Mouse (Mus musculus): ENCODE measurements around the gene Slc24a4. TPM values are rescaled to one million over a fixed set of nuclear protein-coding genes. Genes with fewer than 3 reads are reported as not detected.

The Slc24a4 gene
- polyA plus RNA-seq, 1 experiment from 2014 or later, result 0.16 TPM

DNA sequence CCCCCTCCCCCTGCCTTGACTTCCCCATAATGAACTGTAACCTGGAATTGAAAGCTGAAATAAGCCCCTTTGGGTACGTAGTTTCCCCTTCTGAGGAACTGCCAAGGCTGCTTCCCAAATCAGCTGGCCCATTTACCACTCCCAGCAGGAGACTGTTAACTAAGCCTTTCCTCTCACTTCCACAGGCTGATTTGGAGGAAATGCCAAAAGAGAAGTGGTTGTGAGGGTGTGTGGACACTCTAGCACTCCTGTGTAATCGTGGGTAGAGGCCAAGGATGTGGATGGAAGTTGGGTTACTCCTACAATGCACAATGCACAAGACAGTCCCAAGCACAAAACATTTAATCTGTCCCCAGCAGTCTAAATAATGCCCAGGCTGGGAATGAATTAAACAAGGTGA is 153.6 kb downstream of the Slc24a4 start:
- peaks cover 4% of the 10 kb centered on the region; the same call in 1 of the 2 replicates for H3K4me1 ChIP-seq (replicated peaks; ENCODE audit: control insufficient read depth, insufficient read depth, low read length)
- H3K9ac ChIP-seq (ENCODE audit: low read length), result no peak overlapping the region
- DNase-seq (ENCODE audit: low spot score) (no peak), ATAC-seq (replicated peaks; ENCODE audit: low FRiP score) (no peak)
- no peak overlapping the region for H3K4me3 ChIP-seq (ENCODE audit: low read depth, low read length)
- peaks cover 9% of the 10 kb centered on the region for H3K27me3 ChIP-seq (ENCODE audit: control insufficient read depth, insufficient read depth, low read length)
- no peak overlapping the region for H3K27ac ChIP-seq (ENCODE audit: low read depth, low read length)
- 56% methylated on average over 2 of the region's 2 CpGs for WGBS
- H3K36me3 ChIP-seq (ENCODE audit: control insufficient read depth, insufficient read depth, low read length), result no peaks in the 10 kb centered on the region
- no peaks in the 10 kb centered on the region; the same call in 1 of the 2 replicates for H3K9me3 ChIP-seq (ENCODE audit: control insufficient read depth, low read length)
- no peak overlapping the region for H3K4me2 ChIP-seq (ENCODE audit: low read depth, low read length, severe bottlenecking)

DNA sequence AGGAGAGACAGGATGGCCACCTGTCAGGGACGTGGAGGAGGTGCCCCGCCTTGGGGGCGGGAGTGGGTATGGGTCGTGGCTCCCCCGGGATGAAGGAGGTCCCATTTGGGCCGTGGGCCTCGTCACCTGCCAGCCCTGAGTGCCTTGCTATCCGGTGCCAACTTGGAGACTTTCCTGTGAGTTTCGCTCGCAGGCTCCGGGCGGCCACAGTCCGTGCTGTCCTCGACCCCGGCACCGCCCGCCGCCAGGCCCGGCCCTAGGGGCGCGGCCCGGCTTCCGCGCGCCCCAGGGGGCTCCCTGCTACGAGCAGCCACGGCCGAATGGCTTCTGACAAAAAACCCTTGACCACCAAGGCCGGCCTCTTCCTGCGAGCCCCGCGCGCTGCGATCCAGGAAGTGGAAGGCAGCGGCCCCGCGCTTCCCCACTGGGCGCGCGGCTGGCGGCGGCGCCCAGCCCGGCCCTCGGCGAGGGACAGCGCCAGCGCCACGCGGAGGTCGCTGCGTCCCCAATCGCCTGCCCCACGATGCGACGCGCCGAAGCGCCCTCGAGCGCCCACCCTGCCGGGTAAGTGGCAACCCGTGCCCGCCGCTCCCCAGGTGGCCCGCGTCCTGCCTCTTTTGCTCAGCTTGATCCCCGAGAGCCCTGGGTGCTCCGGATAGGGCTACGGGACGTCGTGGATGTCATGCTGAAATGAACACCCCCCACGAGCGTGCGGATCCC is 154.4 kb downstream of the Slc24a4 start, which contains the start of gene Rin3:
TSS of gene Rin3 (plus strand) at position 286 of the 720 bp plus-strand sequence.
- H3K4me3 ChIP-seq (ENCODE audit: low read depth, low read length), result peak within 1 kb of the TSS; percentile 48
- no peaks in the 10 kb centered on the region for H3K36me3 ChIP-seq (ENCODE audit: control insufficient read depth, insufficient read depth, low read length)
- peaks cover 4% of the 10 kb centered on the region; the same call in 1 of the 2 replicates for H3K4me1 ChIP-seq (replicated peaks; ENCODE audit: control insufficient read depth, insufficient read depth, low read length)
- H3K9ac ChIP-seq (ENCODE audit: low read length), result peak within 1 kb of the TSS; percentile 62
- DNase-seq (ENCODE audit: low spot score), result peak; percentile 68
- peaks cover 9% of the 10 kb centered on the region for H3K27me3 ChIP-seq (ENCODE audit: control insufficient read depth, insufficient read depth, low read length)
- WGBS, result 1% methylated on average over 72 of the region's 75 CpGs
- no peak within 1 kb of the TSS for H3K27ac ChIP-seq (ENCODE audit: low read depth, low read length)
- no peaks in the 10 kb centered on the region; the same call in 1 of the 2 replicates for H3K9me3 ChIP-seq (ENCODE audit: control insufficient read depth, low read length)
- ATAC-seq (replicated peaks; ENCODE audit: low FRiP score), result peak; percentile 70
- peak within 1 kb of the TSS; percentile 96 for H3K4me2 ChIP-seq (ENCODE audit: low read depth, low read length, severe bottlenecking)

DNA sequence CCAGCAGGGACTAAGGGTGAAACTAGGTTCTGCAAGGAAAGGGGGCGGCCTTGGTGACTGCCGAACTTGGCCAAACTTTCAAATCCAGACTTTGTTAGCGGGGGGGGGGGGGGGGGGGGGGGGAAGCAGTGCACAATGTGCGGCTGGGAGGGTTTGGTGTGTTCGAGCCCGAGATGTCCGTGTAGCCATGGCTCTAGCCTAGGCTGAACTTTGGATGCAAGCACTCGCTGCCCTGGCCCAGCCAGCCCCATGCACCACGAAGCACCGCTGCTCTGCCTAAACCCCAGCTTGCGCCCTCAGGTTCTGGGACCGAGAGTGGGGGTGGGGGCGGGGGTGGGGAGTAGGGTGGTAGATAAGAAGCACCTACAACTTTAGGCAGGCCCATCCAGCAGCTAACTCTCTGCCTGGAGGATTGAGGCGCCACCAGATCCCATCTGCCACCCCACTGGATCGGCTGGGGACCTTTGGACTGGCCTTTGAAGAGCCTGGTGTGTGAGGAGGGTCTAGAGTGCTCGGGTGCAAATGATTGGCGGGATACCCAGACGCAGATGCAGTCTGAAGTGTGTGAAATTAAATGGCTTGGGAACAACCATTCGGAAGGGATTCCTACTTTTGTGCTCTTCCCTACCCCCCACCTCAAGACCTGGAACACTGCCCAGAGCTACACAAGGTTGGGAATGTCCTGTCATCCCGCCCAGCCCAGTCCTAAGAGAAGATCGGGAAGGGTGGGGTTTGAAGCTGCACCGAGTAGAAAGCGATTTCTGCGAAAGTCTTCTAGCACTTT is 155.1 kb downstream of the Slc24a4 start:
- Histone ChIP-seq H3K4me3 (ENCODE audit: low read depth, low read length) (peak overlapping the region; percentile 48), H3K27me3 (ENCODE audit: control insufficient read depth, insufficient read depth, low read length) (peaks cover 9% of the 10 kb centered on the region), H3K4me1 (replicated peaks; ENCODE audit: control insufficient read depth, insufficient read depth, low read length) (peaks cover 4% of the 10 kb centered on the region; the same call in 1 of the 2 replicates), H3K4me2 (ENCODE audit: low read depth, low read length, severe bottlenecking) (peak overlapping the region; percentile 96), H3K9me3 (ENCODE audit: control insufficient read depth, low read length) (no peaks in the 10 kb centered on the region), H3K27ac (ENCODE audit: low read depth, low read length) (no peak overlapping the region), H3K36me3 (ENCODE audit: control insufficient read depth, insufficient read depth, low read length) (no peaks in the 10 kb centered on the region), H3K9ac (ENCODE audit: low read length) (peak overlapping the region; percentile 62)
- peak; percentile 61 for DNase-seq (ENCODE audit: low spot score)
- peak; percentile 66 for ATAC-seq (replicated peaks; ENCODE audit: low FRiP score)
- 11% methylated on average over 20 of the region's 24 CpGs for WGBS

DNA sequence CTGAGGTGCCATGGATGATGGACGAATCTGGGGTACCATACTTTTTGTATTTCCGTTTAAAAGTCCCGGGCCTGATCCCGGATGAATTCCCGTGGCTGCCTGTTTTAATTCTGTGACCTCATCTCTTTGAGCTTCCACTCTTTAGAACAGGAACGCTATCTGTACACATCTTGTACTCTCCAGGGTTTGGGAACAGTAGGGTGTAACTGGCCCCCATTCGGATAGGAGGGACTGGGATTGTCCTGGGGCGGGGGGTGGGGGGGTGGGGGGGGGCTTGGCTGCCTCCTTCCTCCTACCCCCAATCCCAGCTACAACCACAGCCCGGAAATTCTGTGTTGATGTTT is 155.7 kb downstream of the Slc24a4 start:
- Histone ChIP-seq H3K27me3 (ENCODE audit: control insufficient read depth, insufficient read depth, low read length) (peaks cover 9% of the 10 kb centered on the region), H3K4me2 (ENCODE audit: low read depth, low read length, severe bottlenecking) (peak overlapping the region; percentile 96; the same call in 1 of the 2 replicates), H3K4me1 (replicated peaks; ENCODE audit: control insufficient read depth, insufficient read depth, low read length) (peaks cover 4% of the 10 kb centered on the region; the same call in 1 of the 2 replicates), H3K4me3 (ENCODE audit: low read depth, low read length) (no peak overlapping the region; the same call in 1 of the 2 replicates), H3K27ac (ENCODE audit: low read depth, low read length) (no peak overlapping the region), H3K9me3 (ENCODE audit: control insufficient read depth, low read length) (no peaks in the 10 kb centered on the region), H3K9ac (ENCODE audit: low read length) (no peak overlapping the region), H3K36me3 (ENCODE audit: control insufficient read depth, insufficient read depth, low read length) (no peaks in the 10 kb centered on the region)
- 40% methylated on average over 9 of the region's 9 CpGs for WGBS
- ATAC-seq (replicated peaks; ENCODE audit: low FRiP score), result no peak
- no peak for DNase-seq (ENCODE audit: low spot score)

DNA sequence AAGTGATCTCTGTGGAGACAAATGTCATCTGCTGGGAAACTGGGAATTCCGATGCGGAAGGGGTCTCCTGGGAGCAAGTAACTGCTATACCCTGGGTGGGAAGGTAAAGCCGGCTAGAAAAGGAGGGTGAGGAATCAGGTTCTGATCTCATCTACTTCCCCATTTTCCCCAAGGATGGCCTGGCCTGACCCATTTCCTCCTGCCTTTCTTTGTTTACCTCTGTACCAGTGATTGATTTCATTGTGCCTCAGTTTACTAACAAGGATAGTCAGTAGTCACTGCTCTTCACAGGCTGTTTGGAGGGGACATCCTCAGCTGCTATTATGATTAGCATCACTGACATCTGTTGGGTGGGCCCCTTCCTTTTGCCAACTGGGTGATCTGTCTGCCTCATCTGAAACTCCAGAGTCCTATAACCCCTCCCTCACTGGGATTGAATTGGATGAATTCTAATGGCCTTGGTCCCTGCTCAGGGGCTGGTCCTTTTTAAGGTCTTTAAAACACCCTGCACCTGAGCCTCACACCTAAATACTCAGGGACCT is 156.2 kb downstream of the Slc24a4 start:
- H3K27me3 ChIP-seq (ENCODE audit: control insufficient read depth, insufficient read depth, low read length), result peaks cover 9% of the 10 kb centered on the region
- H3K4me1 ChIP-seq (replicated peaks; ENCODE audit: control insufficient read depth, insufficient read depth, low read length), result peaks cover 4% of the 10 kb centered on the region; the same call in 1 of the 2 replicates
- ATAC-seq (replicated peaks; ENCODE audit: low FRiP score) (no peak), DNase-seq (ENCODE audit: low spot score) (no peak)
- no peak overlapping the region for H3K9ac ChIP-seq (ENCODE audit: low read length)
- no peak overlapping the region for H3K27ac ChIP-seq (ENCODE audit: low read depth, low read length)
- H3K4me2 ChIP-seq (ENCODE audit: low read depth, low read length, severe bottlenecking), result no peak overlapping the region
- no peak overlapping the region for H3K4me3 ChIP-seq (ENCODE audit: low read depth, low read length)
- H3K9me3 ChIP-seq (ENCODE audit: control insufficient read depth, low read length), result no peaks in the 10 kb centered on the region
- WGBS, result 66% methylated on average over 3 of the region's 3 CpGs
- no peaks in the 10 kb centered on the region for H3K36me3 ChIP-seq (ENCODE audit: control insufficient read depth, insufficient read depth, low read length)

DNA sequence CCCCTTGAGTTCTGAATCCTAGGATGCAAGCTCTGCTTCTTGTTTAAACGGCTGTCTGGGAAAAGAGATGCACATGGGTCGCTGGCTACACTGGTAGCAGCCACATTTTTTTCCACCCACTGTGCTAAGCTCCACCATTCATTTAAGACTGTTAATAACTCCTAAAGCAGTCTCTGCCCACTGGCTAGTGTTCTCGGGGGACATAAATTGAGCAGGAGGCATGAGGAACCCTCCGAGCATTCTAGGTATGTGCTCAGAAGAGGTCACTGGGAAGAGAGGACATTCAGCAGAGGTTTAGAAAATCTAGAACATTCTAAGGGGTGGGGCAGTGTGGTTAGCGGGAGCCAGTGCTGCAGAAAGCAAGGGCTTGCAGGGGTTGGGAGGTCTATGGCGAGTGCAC is 156.8 kb downstream of the Slc24a4 start:
- DNase-seq (ENCODE audit: low spot score) (no peak), ATAC-seq (replicated peaks; ENCODE audit: low FRiP score) (no peak)
- H3K36me3 ChIP-seq (ENCODE audit: control insufficient read depth, insufficient read depth, low read length), result no peaks in the 10 kb centered on the region
- 75% methylated on average over 6 of the region's 6 CpGs for WGBS
- peaks cover 4% of the 10 kb centered on the region; the same call in 1 of the 2 replicates for H3K4me1 ChIP-seq (replicated peaks; ENCODE audit: control insufficient read depth, insufficient read depth, low read length)
- peaks cover 9% of the 10 kb centered on the region for H3K27me3 ChIP-seq (ENCODE audit: control insufficient read depth, insufficient read depth, low read length)
- no peak overlapping the region for H3K4me2 ChIP-seq (ENCODE audit: low read depth, low read length, severe bottlenecking)
- H3K27ac ChIP-seq (ENCODE audit: low read depth, low read length), result no peak overlapping the region
- H3K9me3 ChIP-seq (ENCODE audit: control insufficient read depth, low read length), result no peaks in the 10 kb centered on the region
- no peak overlapping the region for H3K4me3 ChIP-seq (ENCODE audit: low read depth, low read length)
- no peak overlapping the region for H3K9ac ChIP-seq (ENCODE audit: low read length)

DNA sequence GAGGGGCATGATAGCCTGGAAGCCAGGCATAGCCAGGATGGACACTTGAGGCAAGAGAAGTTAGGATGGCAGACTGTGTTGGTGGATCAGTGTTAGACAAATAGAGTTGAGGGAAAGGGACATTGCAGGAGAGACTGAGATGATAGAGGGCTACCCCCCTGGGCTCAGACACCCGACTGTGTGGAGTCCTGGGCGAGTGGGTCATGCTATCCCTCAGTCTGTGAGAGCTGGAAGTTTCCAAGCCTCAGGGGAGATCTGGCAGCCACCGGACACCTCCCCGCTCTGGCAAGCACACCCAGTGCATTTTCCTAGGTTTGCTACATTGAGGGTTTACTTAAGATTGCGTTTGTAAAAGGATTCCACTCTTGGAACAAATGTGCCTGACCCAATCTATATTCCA is 157.2 kb downstream of the Slc24a4 start:
- H3K9me3 ChIP-seq (ENCODE audit: control insufficient read depth, low read length), result no peaks in the 10 kb centered on the region
- no peak overlapping the region for H3K9ac ChIP-seq (ENCODE audit: low read length)
- WGBS, result 86% methylated on average over 5 of the region's 5 CpGs
- H3K4me1 ChIP-seq (replicated peaks; ENCODE audit: control insufficient read depth, insufficient read depth, low read length), result peaks cover 4% of the 10 kb centered on the region; the same call in 1 of the 2 replicates
- no peak overlapping the region for H3K4me2 ChIP-seq (ENCODE audit: low read depth, low read length, severe bottlenecking)
- H3K4me3 ChIP-seq (ENCODE audit: low read depth, low read length), result no peak overlapping the region
- peaks cover 9% of the 10 kb centered on the region for H3K27me3 ChIP-seq (ENCODE audit: control insufficient read depth, insufficient read depth, low read length)
- no peak for ATAC-seq (replicated peaks; ENCODE audit: low FRiP score)
- H3K27ac ChIP-seq (ENCODE audit: low read depth, low read length), result no peak overlapping the region
- H3K36me3 ChIP-seq (ENCODE audit: control insufficient read depth, insufficient read depth, low read length), result no peaks in the 10 kb centered on the region
- no peak for DNase-seq (ENCODE audit: low spot score)

DNA sequence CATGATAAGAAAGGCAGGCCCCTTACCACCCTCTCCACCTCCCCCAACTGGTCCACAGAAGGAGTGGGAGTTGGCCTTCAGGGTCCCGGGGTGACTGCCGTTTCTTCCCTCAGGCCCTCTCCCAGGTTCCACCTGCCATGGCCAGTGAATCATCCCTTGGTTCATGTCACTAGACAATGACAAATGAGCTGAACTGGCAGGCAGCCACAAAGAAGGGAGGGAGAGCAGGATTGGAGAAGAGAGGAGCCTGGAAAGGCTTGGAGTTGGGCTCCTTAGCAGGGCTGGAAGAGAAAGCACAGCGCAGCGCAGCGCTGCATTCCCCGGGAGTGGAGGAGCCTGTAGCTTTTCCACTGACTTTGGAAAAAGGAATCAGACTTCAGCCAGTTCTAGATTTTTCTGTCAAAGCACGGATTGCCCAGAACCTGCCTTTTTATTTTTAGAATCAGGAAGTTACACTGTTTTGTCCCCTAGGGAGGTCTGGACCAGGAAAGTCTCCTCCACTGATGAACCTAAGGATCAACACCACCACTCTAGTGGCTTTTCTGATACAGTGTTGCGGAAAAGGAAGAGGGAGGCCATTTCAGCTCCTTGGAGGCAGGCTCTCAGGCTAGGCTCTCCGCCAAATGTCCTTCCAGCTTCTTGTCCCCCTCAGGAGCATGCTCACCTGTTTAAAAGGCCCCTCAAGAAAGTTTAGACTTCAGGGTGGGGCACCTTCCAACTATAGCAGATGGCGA is 158.3 kb downstream of the Slc24a4 start:
- peaks cover 9% of the 10 kb centered on the region for H3K27me3 ChIP-seq (ENCODE audit: control insufficient read depth, insufficient read depth, low read length)
- no peak overlapping the region for H3K9ac ChIP-seq (ENCODE audit: low read length)
- H3K9me3 ChIP-seq (ENCODE audit: control insufficient read depth, low read length), result no peaks in the 10 kb centered on the region
- ATAC-seq (replicated peaks; ENCODE audit: low FRiP score) (no peak), DNase-seq (ENCODE audit: low spot score) (no peak)
- H3K4me3 ChIP-seq (ENCODE audit: low read depth, low read length), result no peak overlapping the region
- 80% methylated on average over 10 of the region's 10 CpGs for WGBS
- peaks cover 4% of the 10 kb centered on the region; the same call in 1 of the 2 replicates for H3K4me1 ChIP-seq (replicated peaks; ENCODE audit: control insufficient read depth, insufficient read depth, low read length)
- no peaks in the 10 kb centered on the region for H3K36me3 ChIP-seq (ENCODE audit: control insufficient read depth, insufficient read depth, low read length)
- H3K4me2 ChIP-seq (ENCODE audit: low read depth, low read length, severe bottlenecking), result no peak overlapping the region
- H3K27ac ChIP-seq (ENCODE audit: low read depth, low read length), result no peak overlapping the region
